Mouse (Mus musculus) stomach, postnatal 0 days (tissue): ENCODE measurements at regions not wholly inside any gene's neighbourhood (a gene's known extent, or its start where the extent isn't known, plus 50 kb on each side); places are given as distances from the start of the nearest gene placed in this dataset.
"Not testable (repeated sequence)": the region's sequence is repeated elsewhere in the genome, so short reads cannot be mapped to it uniquely, and the experiment has no call there.

Experiments used
- ATAC-seq: fragments of 200-750 bp; cut with Nextera tagmentation; 2 replicates; pipeline ENCODE4 v1.8.0; 2017; ENCODE audit not compliant: low FRiP score, low TSS enrichment
- DNase-seq: peaks from one replicate; pipeline ENCODE4 v3.0.0-alpha.2; 2016; ENCODE audit warnings: low spot score
- H3K27ac ChIP-seq: fragments of 300-500 bp; sonication (generic); replicated peaks from 2 replicates; pipeline ENCODE4 v1.5.1; 2014; ENCODE audit warnings: mild to moderate bottlenecking, control low read depth
- H3K27me3 ChIP-seq: fragments of 300-500 bp; sonication (generic); 2 replicates; pipeline ENCODE4 v1.6.1; 2014; ENCODE audit warnings: low read length; ENCODE audit not compliant: control insufficient read depth, insufficient read depth
- H3K36me3 ChIP-seq: fragments of 300-500 bp; sonication (generic); 2 replicates; pipeline ENCODE4 v1.6.1; 2014; ENCODE audit warnings: low read length, mixed read lengths; ENCODE audit not compliant: control insufficient read depth, insufficient read depth
- H3K4me1 ChIP-seq: fragments of 300-500 bp; sonication (generic); replicated peaks from 2 replicates; pipeline ENCODE4 v1.6.1; 2014; ENCODE audit warnings: antibody characterized with exemption; ENCODE audit not compliant: control insufficient read depth, insufficient read depth
- H3K4me2 ChIP-seq: fragments of 300-500 bp; sonication (generic); replicated peaks from 2 replicates; pipeline ENCODE4 v1.6.1; 2014; ENCODE audit warnings: low read depth, mild to moderate bottlenecking, control low read depth, moderate library complexity
- H3K4me3 ChIP-seq: fragments of 300-500 bp; sonication (generic); 2 replicates; pipeline ENCODE4 v1.5.1; 2014; ENCODE audit warnings: low read depth, low read length, control low read depth
- H3K9ac ChIP-seq: fragments of 300-500 bp; sonication (generic); 2 replicates; pipeline ENCODE4 v1.6.1; 2014; ENCODE audit warnings: mild to moderate bottlenecking, low read length, control low read depth, mixed read lengths
- H3K9me3 ChIP-seq: fragments of 300-500 bp; sonication (generic); 2 replicates; pipeline ENCODE4 v1.6.1; 2016; ENCODE audit warnings: low read length; ENCODE audit not compliant: control insufficient read depth
- CTCF ChIP-seq: IDR thresholded peaks from 2 replicates; pipeline ENCODE4 v1.5.1; 2016; ENCODE audit warnings: antibody characterized with exemption, low read depth, mild to moderate bottlenecking, moderate library complexity
- EP300 ChIP-seq: optimal IDR thresholded peaks from 2 replicates; pipeline ENCODE3; 2016; ENCODE audit warnings: antibody characterized with exemption
- WGBS: fragments of 180-500 bp; shearing (Covaris S2); extraction: QIAGEN DNeasy Blood & Tissue Kit; methylation state at CpG from one replicate; pipeline ENCODE4 v1.1.7; 2014; 5-methylcytosine and 5-hydroxymethylcytosine counted together

- Histone ChIP-seq H3K27ac (no peak overlapping the region), H3K4me1 (no peaks in the 10 kb centered on the region), H3K9me3 (no peaks in the 10 kb centered on the region), H3K36me3 (no peaks in the 10 kb centered on the region), H3K27me3 (no peaks in the 10 kb centered on the region), H3K4me2 (no peak overlapping the region), H3K9ac (no peak overlapping the region), H3K4me3 (no peak overlapping the region)
- ATAC-seq (no peak), DNase-seq (no peak)
- 69% methylated on average over 4 of the region's 4 CpGs for WGBS
- TF ChIP-seq EP300 (no peak), CTCF (peak; percentile 61)
Measured at GRCm38 (mm10) chr14:120791828-120792554, 119.0 kb upstream of the Ipo5 start.

- Histone ChIP-seq H3K36me3 (no peaks in the 10 kb centered on the region), H3K4me3 (no peak overlapping the region), H3K9ac (no peak overlapping the region), H3K4me1 (no peaks in the 10 kb centered on the region), H3K27ac (no peak overlapping the region), H3K9me3 (no peaks in the 10 kb centered on the region), H3K4me2 (no peak overlapping the region), H3K27me3 (no peaks in the 10 kb centered on the region)
- TF ChIP-seq CTCF (no peak), EP300 (no peak)
- ATAC-seq = no peak
- WGBS = 57% methylated on average over 7 of the region's 7 CpGs
- no peak for DNase-seq
Measured at GRCm38 (mm10) chr14:120797916-120798490, 113.0 kb upstream of the Ipo5 start.

- no peak for TF ChIP-seq EP300
- TF ChIP-seq CTCF = no peak
- no peaks in the 10 kb centered on the region for H3K36me3 ChIP-seq
- H3K9ac ChIP-seq = no peak overlapping the region
- ATAC-seq = no peak
- no peaks in the 10 kb centered on the region for H3K27me3 ChIP-seq
- H3K27ac ChIP-seq = no peak overlapping the region
- no peak for DNase-seq
- no peak overlapping the region for H3K4me3 ChIP-seq
- no peaks in the 10 kb centered on the region for H3K9me3 ChIP-seq
- 71% methylated on average over 6 of the region's 6 CpGs for WGBS
- H3K4me2 ChIP-seq = no peak overlapping the region
- no peaks in the 10 kb centered on the region for H3K4me1 ChIP-seq
Measured at GRCm38 (mm10) chr14:120803191-120803590, 107.8 kb upstream of the Ipo5 start.

GRCm38 (mm10) chr14:120803739-120804138 is 107.3 kb upstream of the Ipo5 start:
- DNase-seq (no peak), ATAC-seq (no peak)
- no peaks in the 10 kb centered on the region for H3K4me1 ChIP-seq
- no peak overlapping the region for H3K27ac ChIP-seq
- no peaks in the 10 kb centered on the region for H3K9me3 ChIP-seq
- no peak overlapping the region for H3K4me2 ChIP-seq
- H3K9ac ChIP-seq = no peak overlapping the region
- H3K27me3 ChIP-seq = no peaks in the 10 kb centered on the region
- H3K4me3 ChIP-seq = no peak overlapping the region
- WGBS = 39% methylated on average over 12 of the region's 12 CpGs
- TF ChIP-seq CTCF (no peak), EP300 (no peak)
- H3K36me3 ChIP-seq = no peaks in the 10 kb centered on the region

- no peak overlapping the region for H3K4me2 ChIP-seq
Measured at GRCm38 (mm10) chr14:120804183-120804848, 106.7 kb upstream of the Ipo5 start.

GRCm38 (mm10) chr14:120805137-120805536 is 105.9 kb upstream of the Ipo5 start:
- no peaks in the 10 kb centered on the region for H3K4me1 ChIP-seq
- no peak for DNase-seq
- TF ChIP-seq EP300 (no peak), CTCF (no peak)
- H3K36me3 ChIP-seq = no peaks in the 10 kb centered on the region
- H3K27ac ChIP-seq = no peak overlapping the region
- 36% methylated on average over 6 of the region's 6 CpGs for WGBS
- H3K27me3 ChIP-seq = no peaks in the 10 kb centered on the region
- H3K9me3 ChIP-seq = no peaks in the 10 kb centered on the region
- no peak overlapping the region for H3K9ac ChIP-seq
- 0 out of 2 replicates have a peak, but pooled peaks have one; percentile 24 for ATAC-seq
- no peak overlapping the region for H3K4me3 ChIP-seq
- no peak overlapping the region for H3K4me2 ChIP-seq

More at GRCm38 (mm10) chr14:120804183-120804848, 106.7 kb upstream of the Ipo5 start:
- Histone ChIP-seq H3K9me3 (no peaks in the 10 kb centered on the region), H3K9ac (no peak overlapping the region), H3K27ac (no peak overlapping the region), H3K4me3 (no peak overlapping the region), H3K27me3 (no peaks in the 10 kb centered on the region), H3K36me3 (no peaks in the 10 kb centered on the region), H3K4me1 (no peaks in the 10 kb centered on the region)
- ATAC-seq (no peak), DNase-seq (no peak)
- TF ChIP-seq CTCF (no peak), EP300 (no peak)
- WGBS = 43% methylated on average over 7 of the region's 7 CpGs

GRCm38 (mm10) chr14:120805816-120806552 is 105.0 kb upstream of the Ipo5 start:
- peak; percentile 32 for DNase-seq
- not testable (repeated sequence) for H3K4me1 ChIP-seq, H3K9me3 ChIP-seq, H3K36me3 ChIP-seq, H3K9ac ChIP-seq, H3K27ac ChIP-seq, H3K4me3 ChIP-seq, H3K4me2 ChIP-seq, H3K27me3 ChIP-seq
- 40% methylated on average over 12 of the region's 12 CpGs for WGBS
- ATAC-seq = 0 out of 2 replicates have a peak, but pooled peaks have one; percentile 6
